Mouse (Mus musculus) forebrain, postnatal 0 days (tissue): ENCODE results near the gene Piwil4. TPM values are rescaled to one million over a fixed set of nuclear protein-coding genes. Genes with fewer than 3 reads are reported as not detected.
"Not testable (repeated sequence)": the region's sequence is repeated elsewhere in the genome, so short reads cannot be mapped to it uniquely, and the experiment has no call there.

Experiments
- ATAC-seq: fragments of 200-750 bp; cut with Nextera tagmentation; 2 replicates; pipeline ENCODE4 v1.8.0; 2017; ENCODE audit warnings: mild to moderate bottlenecking, moderate library complexity
- DNase-seq: peaks from one replicate; pipeline ENCODE4 v3.0.0-alpha.2; 2015
- H3K27ac ChIP-seq: fragments of 300-500 bp; sonication (generic); 2 replicates; pipeline ENCODE4 v1.5.1; 2014; ENCODE audit warnings: low read depth, mild to moderate bottlenecking, antibody characterized with exemption, low read length, moderate library complexity, mixed read lengths
- H3K27me3 ChIP-seq: fragments of 300-500 bp; sonication (generic); 2 replicates; pipeline ENCODE4 v1.6.1; 2014; ENCODE audit warnings: mild to moderate bottlenecking, low read length, mixed read lengths; ENCODE audit not compliant: insufficient read depth
- H3K36me3 ChIP-seq: fragments of 300-500 bp; sonication (generic); 2 replicates; pipeline ENCODE4 v1.6.1; 2014; ENCODE audit warnings: mild to moderate bottlenecking, moderate library complexity; ENCODE audit not compliant: insufficient read depth
- H3K4me1 ChIP-seq: fragments of 300-500 bp; sonication (generic); 2 replicates; pipeline ENCODE4 v1.6.1; 2014; ENCODE audit warnings: antibody characterized with exemption; ENCODE audit not compliant: insufficient read depth
- H3K4me2 ChIP-seq: fragments of 300-500 bp; sonication (generic); 2 replicates; pipeline ENCODE4 v1.6.1; 2014; ENCODE audit warnings: low read depth, mild to moderate bottlenecking, moderate library complexity
- H3K4me3 ChIP-seq: fragments of 300-500 bp; sonication (generic); 2 replicates; pipeline ENCODE4 v1.5.1; 2014; ENCODE audit warnings: low read depth, low read length, mixed read lengths
- H3K9ac ChIP-seq: fragments of 300-500 bp; sonication (generic); 2 replicates; pipeline ENCODE4 v1.6.1; 2014; ENCODE audit warnings: mild to moderate bottlenecking
- H3K9me3 ChIP-seq: fragments of 300-500 bp; sonication (generic); 2 replicates; pipeline ENCODE4 v1.6.1; 2016; ENCODE audit warnings: low read length
- CTCF ChIP-seq: sonication (generic); IDR thresholded peaks from 2 replicates; pipeline ENCODE4 v1.5.1; 2016; ENCODE audit warnings: antibody characterized with exemption, control low read depth, low read depth
- WGBS: fragments of 180-500 bp; shearing (Covaris S2); extraction: QIAGEN DNeasy Blood & Tissue Kit; methylation state at CpG from one replicate; pipeline ENCODE4 v1.1.7; 2014; 5-methylcytosine and 5-hydroxymethylcytosine counted together
- polyA plus RNA-seq: library from polyadenylated mRNA; unstranded; fragments of >200 nt; fragmentation: Nextera tagmentation; extraction: Ambion mirVana; gene quantifications from 2 replicates; pipeline ENCODE4 v1.2.1, GENCODE M21; 2015
- total RNA-seq: library from RNA; depleted of rRNA; stranded (reverse); fragments of >200 nt; gene quantifications from 2 replicates; pipeline ENCODE4 v1.2.3, GENCODE M21; 2014

The Piwil4 gene
- total and polyA plus RNA-seq, 2 experiments from 2014 or later, result 0.18 to 0.29 TPM

- no peak for TF ChIP-seq CTCF
- no peaks in the 10 kb centered on the region for H3K36me3 ChIP-seq
- H3K4me3 ChIP-seq, result no peak overlapping the region
- H3K27ac ChIP-seq, result no peak overlapping the region
- H3K4me2 ChIP-seq, result no peak overlapping the region
- no peaks in the 10 kb centered on the region for H3K9me3 ChIP-seq
- H3K27me3 ChIP-seq, result no peaks in the 10 kb centered on the region
- ATAC-seq (no peak), DNase-seq (no peak)
- H3K9ac ChIP-seq, result no peak overlapping the region
- H3K4me1 ChIP-seq, result no peaks in the 10 kb centered on the region
- 88% methylated on average over 15 of the region's 15 CpGs for WGBS
Observed at GRCm38 (mm10) chr9:14715258-14715657, 25.3 kb downstream of the Piwil4 start.

- H3K4me2 ChIP-seq, result no peak overlapping the region
- no peak overlapping the region for H3K4me3 ChIP-seq
- no peak overlapping the region for H3K27ac ChIP-seq
- DNase-seq (no peak), ATAC-seq (no peak)
- H3K36me3 ChIP-seq, result no peaks in the 10 kb centered on the region
- TF ChIP-seq CTCF, result no peak
- H3K4me1 ChIP-seq, result no peaks in the 10 kb centered on the region
- no peaks in the 10 kb centered on the region for H3K27me3 ChIP-seq
- no peak overlapping the region for H3K9ac ChIP-seq
- WGBS, result 91% methylated on average over 3 of the region's 3 CpGs
- no peaks in the 10 kb centered on the region for H3K9me3 ChIP-seq
Observed at GRCm38 (mm10) chr9:14710910-14711309, 29.6 kb downstream of the Piwil4 start.

- no peak for TF ChIP-seq CTCF
- Histone ChIP-seq H3K4me2 (no peak overlapping the region), H3K9ac (no peak overlapping the region), H3K36me3 (no peaks in the 10 kb centered on the region), H3K9me3 (no peaks in the 10 kb centered on the region), H3K27ac (no peak overlapping the region), H3K27me3 (no peaks in the 10 kb centered on the region), H3K4me1 (no peaks in the 10 kb centered on the region), H3K4me3 (no peak overlapping the region)
- whole genome bisulfite sequencing, result 56% methylated on average over 13 of the region's 13 CpGs
- DNase-seq (peak; percentile 63), ATAC-seq (peak; percentile 83)
Observed at GRCm38 (mm10) chr9:14705321-14706162, 35.0 kb downstream of the Piwil4 start.

- H3K27ac ChIP-seq, H3K9me3 ChIP-seq, H3K4me2 ChIP-seq, H3K4me1 ChIP-seq, ATAC-seq, H3K36me3 ChIP-seq, DNase-seq, H3K9ac ChIP-seq, H3K4me3 ChIP-seq, H3K27me3 ChIP-seq: not testable (repeated sequence)
- TF ChIP-seq CTCF, result peak; percentile 23
- 97% methylated on average over 1 of the region's 1 CpGs for WGBS
Observed at GRCm38 (mm10) chr9:14700795-14701194, 39.7 kb downstream of the Piwil4 start.

GRCm38 (mm10) chr9:14699288-14699640, 41.3 kb downstream of the Piwil4 start:
- ATAC-seq (peak; percentile 13; the same call in 1 of the 2 replicates), DNase-seq (no peak)
- H3K27ac ChIP-seq, result no peak overlapping the region
- no peaks in the 10 kb centered on the region for H3K4me1 ChIP-seq
- no peak for TF ChIP-seq CTCF
- 51% methylated on average over 7 of the region's 7 CpGs for WGBS
- no peak overlapping the region for H3K9ac ChIP-seq
- no peak overlapping the region for H3K4me3 ChIP-seq
- H3K36me3 ChIP-seq, result no peaks in the 10 kb centered on the region
- H3K9me3 ChIP-seq, result no peaks in the 10 kb centered on the region
- H3K4me2 ChIP-seq, result no peak overlapping the region
- H3K27me3 ChIP-seq, result no peaks in the 10 kb centered on the region

- no peak overlapping the region for H3K4me2 ChIP-seq
- H3K4me1 ChIP-seq, result no peaks in the 10 kb centered on the region
- no peak overlapping the region for H3K9ac ChIP-seq
- no peak overlapping the region for H3K4me3 ChIP-seq
- WGBS, result 49% methylated on average over 12 of the region's 12 CpGs
- no peaks in the 10 kb centered on the region for H3K9me3 ChIP-seq
- TF ChIP-seq CTCF, result peak; percentile 98
- DNase-seq (peak; percentile 95), ATAC-seq (peak; percentile 97)
- H3K36me3 ChIP-seq, result no peaks in the 10 kb centered on the region
- H3K27me3 ChIP-seq, result no peaks in the 10 kb centered on the region
- H3K27ac ChIP-seq, result no peak overlapping the region
Observed at GRCm38 (mm10) chr9:14698582-14699287, 41.8 kb downstream of the Piwil4 start.

GRCm38 (mm10) chr9:14697903-14698302, 42.6 kb downstream of the Piwil4 start:
- Histone ChIP-seq H3K36me3 (no peaks in the 10 kb centered on the region), H3K4me1 (no peaks in the 10 kb centered on the region), H3K9ac (no peak overlapping the region), H3K4me2 (no peak overlapping the region), H3K4me3 (no peak overlapping the region), H3K27me3 (no peaks in the 10 kb centered on the region), H3K9me3 (no peaks in the 10 kb centered on the region), H3K27ac (no peak overlapping the region)
- no peak for DNase-seq
- WGBS, result 58% methylated on average over 4 of the region's 4 CpGs
- ATAC-seq, result no peak
- TF ChIP-seq CTCF, result peak; percentile 40
